Mouse (Mus musculus) E14TG2a.4 (cell line): ENCODE data around the gene Pex11g.

Experiments
- CTCF ChIP-seq: conservative IDR thresholded peaks from 2 replicates; pipeline ENCODE4 v1.5.1; 2014; ENCODE audit warnings: low read length
- NANOG ChIP-seq: IDR thresholded peaks from 2 replicates; pipeline ENCODE4 v1.6.1; 2014; ENCODE audit warnings: borderline replicate concordance, low read length, mixed read lengths
- POU5F1 ChIP-seq: IDR thresholded peaks from 2 replicates; pipeline ENCODE4 v1.6.1; 2014; ENCODE audit warnings: low read length, borderline replicate concordance

- TF ChIP-seq CTCF (no peak), POU5F1 (no peak), NANOG (no peak)
Measured at GRCm38 (mm10) chr8:3431113-3431512, 36.4 kb downstream of the Pex11g start.
